Mouse (Mus musculus) spleen, postnatal 10 days (tissue): ENCODE results near the gene Tln2.

ENCODE experiments used
- DNase-seq, 2 experiments: peaks; one replicate each; pipeline ENCODE4 v3.0.0; 2021 to 2022; ENCODE audit warnings: low spot score in 2 of 2

Tln2 gene

GRCm38 (mm10) chr9:67477445-67477844 lies 82.1 kb downstream of the Tln2 start:
- DNase-seq: no peak

GRCm38 (mm10) chr9:67476184-67476583 lies 83.3 kb downstream of the Tln2 start:
- DNase-seq: no peak

DNA sequence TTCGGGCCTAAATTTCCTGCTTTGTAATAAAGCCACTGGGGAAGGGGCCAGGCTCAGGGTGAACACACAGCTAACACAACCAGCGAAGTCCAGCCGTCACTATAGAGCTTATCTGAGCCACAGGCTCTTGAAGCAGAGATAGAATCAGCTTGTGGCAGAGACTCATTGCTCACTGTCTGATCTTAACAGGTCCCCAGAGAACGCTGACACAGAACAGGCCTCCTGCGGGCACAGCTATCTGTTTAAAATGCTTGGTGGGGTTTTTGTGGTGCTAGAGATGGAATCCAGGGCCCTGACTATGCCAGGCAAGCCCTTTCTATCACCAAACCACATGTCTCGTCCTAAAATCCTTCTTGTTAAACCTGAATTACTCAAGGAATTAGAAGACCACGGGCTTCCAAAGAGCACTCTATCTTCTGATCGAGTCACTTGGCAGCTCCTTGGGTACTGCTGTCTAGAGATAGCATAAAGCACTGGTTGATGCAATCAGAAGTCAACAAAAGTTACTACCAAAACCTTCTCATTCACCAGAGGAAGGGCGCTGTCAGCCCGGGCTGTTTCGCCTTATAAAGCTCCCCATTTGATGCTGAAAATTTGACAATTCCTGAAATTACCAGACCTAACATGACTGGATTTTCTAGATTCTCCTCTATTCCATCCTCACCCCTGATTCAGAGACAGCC lies 95.9 kb downstream of the Tln2 start:
- DNase-seq: no peak

GRCm38 (mm10) chr9:67441484-67441883 lies 118.0 kb downstream of the Tln2 start:
- no peak for DNase-seq

DNA sequence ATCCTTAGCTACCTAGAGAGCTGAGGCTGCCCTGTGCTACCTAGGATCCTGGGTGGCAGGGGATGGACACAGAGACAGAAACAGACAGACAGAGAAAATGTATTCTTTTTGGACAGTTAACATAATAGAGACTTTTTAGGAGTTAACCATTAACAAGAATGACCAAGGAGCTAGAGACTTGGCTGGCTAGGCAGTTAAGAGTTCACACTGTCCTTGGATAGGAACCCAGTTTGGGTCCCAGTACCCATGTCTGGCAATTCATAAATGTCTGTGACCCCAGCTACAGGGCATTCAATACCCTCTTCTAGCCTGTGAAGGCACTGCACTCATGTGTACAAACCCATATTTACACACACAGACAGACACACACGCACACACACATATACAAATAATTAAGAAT lies 122.0 kb downstream of the Tln2 start:
- no peak for DNase-seq

- no peak for DNase-seq
These were observed 124.0 kb downstream of the Tln2 start for GRCm38 (mm10) chr9:67435333-67436154.

DNA sequence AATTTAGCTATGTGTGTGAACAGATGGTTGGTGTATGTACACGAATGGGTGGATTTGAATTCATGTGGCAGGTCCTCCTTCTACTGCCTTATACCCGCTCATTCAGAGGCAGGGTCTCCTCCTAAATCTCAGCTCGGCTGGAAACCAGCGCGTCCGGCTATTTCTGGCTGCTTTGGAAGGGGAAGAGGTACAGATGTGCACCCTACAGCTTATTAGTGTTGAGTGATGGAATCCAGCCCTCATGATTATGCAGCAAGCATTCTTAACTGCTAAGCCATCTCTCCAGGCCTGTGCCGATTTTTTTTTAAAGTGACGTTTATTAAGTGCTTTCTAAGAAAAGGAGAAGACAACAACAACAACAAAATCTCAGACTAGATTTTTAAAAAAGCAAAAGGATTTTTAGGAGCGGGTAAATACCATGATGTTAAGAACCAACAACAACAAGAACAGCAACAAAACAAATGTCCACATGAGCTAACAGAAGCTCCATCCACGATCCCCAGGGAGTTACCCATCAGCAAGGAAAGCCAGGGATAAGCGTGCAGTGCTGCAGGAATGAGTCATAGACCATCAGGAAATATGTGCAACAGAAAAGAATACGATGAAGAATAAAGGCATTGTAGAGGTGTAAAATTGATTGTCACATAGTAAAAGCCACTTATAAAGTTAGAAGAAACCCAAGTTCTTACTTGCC lies 130.2 kb downstream of the Tln2 start:
- DNase-seq: no peak

DNA sequence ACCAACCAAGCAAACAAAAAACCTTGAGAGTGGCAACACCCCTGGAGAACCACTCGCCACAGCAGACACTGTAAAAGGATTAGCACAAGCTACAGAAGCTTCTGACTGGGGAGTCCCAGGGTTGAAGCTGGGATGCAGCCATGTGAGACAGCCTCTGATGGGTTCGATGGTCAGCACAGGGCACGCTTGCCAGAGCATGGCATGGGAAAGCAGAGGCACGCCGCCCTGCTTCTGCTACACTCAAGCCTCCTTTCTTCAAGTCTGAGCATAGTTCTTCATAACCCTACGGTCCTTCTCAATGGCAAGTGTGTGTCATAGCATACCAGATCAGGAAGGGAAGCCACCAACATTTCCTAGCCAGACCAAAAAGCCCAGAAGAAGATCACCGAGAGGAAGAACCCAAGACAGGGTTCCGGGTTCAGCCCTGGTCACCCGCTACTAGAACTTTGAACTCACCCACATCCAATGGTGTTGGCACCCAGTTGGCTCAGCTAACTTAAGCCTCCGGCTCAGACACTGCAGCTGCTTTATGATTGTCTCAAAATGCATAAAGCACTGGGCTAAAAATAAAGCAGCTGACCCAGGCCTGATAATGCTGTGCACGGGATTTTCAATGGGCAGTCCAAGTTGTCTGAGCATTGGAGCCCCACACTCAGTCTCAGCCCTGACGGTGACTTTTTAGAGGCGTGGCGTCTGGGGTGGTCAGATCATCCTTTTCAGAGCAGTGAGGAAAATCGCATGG lies 131.0 kb downstream of the Tln2 start:
- no peak for DNase-seq

DNA sequence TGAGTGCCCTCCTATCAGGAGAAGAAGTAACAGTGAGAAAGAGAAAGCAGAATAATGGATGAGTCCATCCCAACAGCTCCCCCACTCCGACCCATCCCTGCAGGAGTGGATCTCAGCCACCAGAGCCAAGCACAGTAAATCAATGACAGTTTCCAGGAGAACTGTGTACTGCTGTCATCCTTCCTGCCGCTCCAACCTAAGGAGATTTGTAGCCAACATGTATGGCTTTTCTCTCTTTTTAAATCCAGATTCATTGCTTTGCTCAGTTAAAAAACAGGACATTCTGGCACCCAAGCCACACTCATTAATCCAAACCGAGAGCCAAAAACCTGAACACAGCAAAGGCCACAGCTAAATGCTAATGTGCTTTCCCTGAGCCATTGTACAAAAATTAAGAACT lies 133.2 kb downstream of the Tln2 start:
- no peak for DNase-seq

- no peak for DNase-seq
These were observed 135.4 kb downstream of the Tln2 start for GRCm38 (mm10) chr9:67424110-67424509.

DNA sequence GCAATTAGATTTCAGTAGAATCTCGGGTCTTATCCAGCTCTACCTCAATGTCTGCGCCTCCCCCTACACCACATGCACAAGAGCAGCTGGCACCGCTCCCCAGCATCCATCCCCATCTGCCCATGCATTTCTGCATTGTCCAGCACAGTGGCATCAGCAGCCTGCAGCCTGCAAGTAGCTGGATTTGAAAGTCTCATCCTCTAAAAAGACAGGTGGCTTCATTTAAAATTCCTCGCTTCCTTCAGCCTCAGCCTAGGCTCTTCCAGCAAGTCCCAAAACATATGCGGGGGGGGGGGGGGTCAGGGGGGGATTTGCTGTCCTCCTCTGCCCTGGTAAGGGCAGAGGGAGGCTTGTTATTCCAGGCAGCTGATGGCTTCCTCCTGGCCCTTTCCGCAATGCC lies 141.4 kb downstream of the Tln2 start:
- DNase-seq: no peak

GRCm38 (mm10) chr9:67410667-67411066 lies 148.8 kb downstream of the Tln2 start:
- DNase-seq: no peak

DNA sequence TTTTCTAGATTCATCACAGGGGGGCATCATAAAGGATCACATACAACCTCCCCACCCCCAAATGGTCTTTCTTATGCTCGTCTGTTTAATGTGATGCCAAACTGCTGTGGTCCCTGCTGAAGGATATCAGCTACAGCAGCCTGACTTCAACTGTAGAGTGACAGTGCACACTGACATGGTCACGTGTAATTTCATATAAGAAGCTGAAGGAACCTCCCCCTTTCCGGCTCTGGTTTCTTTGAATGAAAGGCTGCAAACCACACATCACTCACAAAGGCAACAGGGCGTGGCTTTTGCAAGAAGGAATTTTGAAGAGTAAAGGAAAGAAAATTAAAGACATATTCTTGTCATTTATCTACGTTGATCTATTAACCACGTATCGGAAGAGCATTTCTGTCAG lies 154.8 kb downstream of the Tln2 start:
- no peak for DNase-seq

GRCm38 (mm10) chr9:67399563-67399962 lies 159.9 kb downstream of the Tln2 start:
- DNase-seq: no peak

DNA sequence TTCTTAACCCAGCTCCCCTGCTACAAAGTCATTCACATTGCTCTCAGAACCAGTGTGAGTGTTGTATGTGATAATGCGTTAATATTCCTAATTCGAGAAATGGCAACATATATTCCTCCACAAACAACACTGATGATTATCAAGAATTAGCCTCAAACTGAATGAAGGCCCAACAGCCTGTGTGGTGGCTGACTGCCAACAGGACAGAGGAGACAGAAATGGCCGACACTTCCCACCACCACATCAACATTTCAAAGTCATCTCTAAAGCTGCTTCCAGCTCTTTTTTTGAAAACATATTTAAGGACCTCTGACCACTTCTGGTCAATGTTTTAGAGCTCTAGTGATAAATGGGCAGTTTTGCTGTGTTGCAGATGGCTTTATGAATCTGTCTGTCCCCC lies 161.7 kb downstream of the Tln2 start:
- DNase-seq: no peak

DNA sequence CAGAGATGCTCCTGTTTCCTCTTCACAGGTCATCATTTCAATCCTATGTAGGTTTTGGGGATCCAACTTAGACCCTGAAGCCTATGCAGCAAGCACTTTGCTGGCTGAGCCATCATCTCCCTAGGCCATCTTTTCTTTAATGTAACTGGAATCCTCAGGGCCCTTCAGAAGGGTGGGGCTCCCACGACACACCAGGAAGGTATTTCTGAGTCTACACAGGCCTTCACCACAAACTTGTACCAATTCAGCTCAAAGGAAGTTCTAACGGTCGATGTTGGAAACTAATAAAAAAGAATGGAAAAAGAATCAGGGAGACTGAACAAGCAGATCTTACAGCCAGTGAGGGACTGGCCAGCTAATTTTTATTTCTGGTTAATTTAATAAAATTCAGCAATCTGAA lies 163.1 kb downstream of the Tln2 start:
- no peak for DNase-seq

DNA sequence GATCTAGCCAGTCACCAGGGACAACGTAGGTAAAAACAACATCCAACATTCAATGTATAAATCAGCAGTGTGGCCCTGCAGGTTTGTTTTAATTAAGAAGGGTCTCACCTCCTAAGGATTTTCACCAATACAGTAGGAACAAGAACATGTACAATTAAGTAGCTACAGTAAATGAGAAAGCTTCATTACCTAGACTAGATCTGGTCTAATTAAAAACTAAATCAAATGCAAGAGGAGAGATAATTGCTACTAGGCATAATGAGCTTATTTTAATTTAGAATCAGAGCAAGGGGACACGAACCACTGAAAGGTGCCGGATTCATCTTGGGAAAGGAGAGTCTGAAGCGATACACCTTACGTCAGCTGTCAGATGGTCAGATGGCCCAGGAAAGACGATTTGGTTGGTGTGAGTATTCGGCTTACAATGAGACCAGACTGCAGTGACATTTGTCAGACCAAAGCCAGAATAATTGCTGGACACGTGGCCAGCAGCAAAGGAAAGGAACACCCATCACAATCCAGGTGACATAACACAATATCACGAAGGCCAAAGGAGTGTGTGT lies 175.4 kb downstream of the Tln2 start:
- no peak for DNase-seq

GRCm38 (mm10) chr9:67380095-67380494 lies 179.4 kb downstream of the Tln2 start:
- no peak for DNase-seq

GRCm38 (mm10) chr9:67378772-67379171 lies 180.7 kb downstream of the Tln2 start:
- DNase-seq: no peak

DNA sequence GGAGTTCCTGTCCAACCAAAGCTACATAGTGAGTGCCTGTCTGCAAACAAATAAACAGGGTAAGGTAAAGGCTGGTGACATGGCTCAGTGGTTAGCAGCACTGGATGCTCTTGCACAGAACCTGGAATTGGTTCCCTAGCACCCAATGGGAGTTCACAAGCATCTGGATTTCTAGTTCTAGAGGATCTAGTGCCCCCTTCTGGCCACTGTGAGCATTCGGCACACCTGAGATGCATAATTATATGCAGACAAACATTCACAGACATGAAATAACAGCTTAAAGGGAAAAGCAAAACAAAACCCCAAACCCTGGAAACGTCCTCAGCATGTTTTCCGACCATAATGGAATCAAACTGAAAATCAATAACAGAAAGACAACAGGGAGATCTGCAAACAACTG lies 191.4 kb downstream of the Tln2 start:
- no peak for DNase-seq

DNA sequence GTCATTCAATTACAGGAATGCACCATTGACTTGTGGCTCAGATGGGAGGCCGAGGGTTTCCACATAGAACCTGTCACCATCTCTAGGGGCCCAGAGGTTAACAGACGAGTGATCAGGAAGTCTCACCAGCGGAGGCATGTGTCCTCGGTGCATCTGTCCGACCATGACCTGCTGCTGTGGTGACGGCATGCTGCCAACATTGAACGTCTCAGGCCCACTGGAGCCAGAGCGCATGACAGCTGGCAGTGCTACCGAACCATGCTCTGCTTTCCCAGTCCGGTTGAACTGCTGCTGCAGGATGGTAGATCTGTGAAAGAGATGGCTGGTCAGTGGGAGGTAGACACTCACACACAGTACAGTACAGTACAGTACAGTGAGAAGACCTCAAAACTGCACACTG lies 197.0 kb downstream of the Tln2 start:
- no peak for DNase-seq

DNA sequence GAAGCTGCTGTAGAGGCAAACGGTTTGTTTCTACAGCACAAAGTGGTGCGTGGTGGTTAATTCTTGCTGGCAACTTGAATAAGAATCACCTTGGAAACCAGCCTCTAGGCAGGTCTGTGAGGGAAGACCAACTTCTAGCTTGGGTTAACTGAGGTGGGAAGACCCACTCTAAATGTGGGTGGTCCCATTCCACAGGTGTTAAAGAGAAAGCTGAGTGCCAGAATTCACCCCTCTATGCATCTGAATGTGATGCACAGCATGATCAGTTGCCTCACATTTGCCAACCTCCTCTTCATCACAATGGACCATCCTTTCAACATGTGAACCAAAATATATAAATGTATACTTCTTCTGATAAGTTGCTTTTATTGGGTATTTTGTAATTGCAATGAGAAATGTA lies 197.4 kb downstream of the Tln2 start:
- no peak for DNase-seq
